Mouse (Mus musculus) liver, embryonic 16.5 days (tissue): ENCODE results near the gene Uqcrq. TPM values are rescaled to one million over a fixed set of nuclear protein-coding genes. Genes with fewer than 3 reads are reported as not detected.
A peak's percentile ranks its signal among the peaks of the same experiment; 100 is the strongest.

Source experiments
- ATAC-seq: fragments of 200-750 bp; cut with Nextera tagmentation; 2 replicates; pipeline ENCODE4 v1.8.0; 2017; ENCODE audit warnings: low read depth, mild to moderate bottlenecking, moderate number of reproducible peaks, moderate library complexity
- H3K27ac ChIP-seq: fragments of 300-500 bp; sonication (generic); 2 replicates; pipeline ENCODE4 v1.5.1; 2014; ENCODE audit warnings: mild to moderate bottlenecking, low read length
- H3K27me3 ChIP-seq: fragments of 300-500 bp; sonication (generic); 2 replicates; pipeline ENCODE4 v1.6.1; 2014; ENCODE audit warnings: low read depth, low read length, mixed read lengths; ENCODE audit not compliant: control insufficient read depth, insufficient read depth
- H3K36me3 ChIP-seq: fragments of 300-500 bp; sonication (generic); 2 replicates; pipeline ENCODE4 v1.6.1; 2014; ENCODE audit warnings: mild to moderate bottlenecking; ENCODE audit not compliant: control insufficient read depth, insufficient read depth
- H3K4me1 ChIP-seq: fragments of 300-500 bp; sonication (generic); 2 replicates; pipeline ENCODE4 v1.6.1; 2014; ENCODE audit warnings: low read depth, low read length, mixed read lengths; ENCODE audit not compliant: control insufficient read depth
- H3K4me2 ChIP-seq: fragments of 300-500 bp; sonication (generic); 2 replicates; pipeline ENCODE4 v1.6.1; 2014; ENCODE audit warnings: low read depth, low read length, mixed read lengths
- H3K4me3 ChIP-seq: fragments of 300-500 bp; sonication (generic); 2 replicates; pipeline ENCODE4 v1.5.1; 2014; ENCODE audit warnings: low read depth, mild to moderate bottlenecking, low read length
- H3K9ac ChIP-seq: fragments of 300-500 bp; sonication (generic); 2 replicates; pipeline ENCODE4 v1.6.1; 2014; ENCODE audit warnings: low read depth, low read length
- H3K9me3 ChIP-seq: fragments of 300-500 bp; sonication (generic); replicated peaks from 2 replicates; pipeline ENCODE4 v1.6.1; 2016; ENCODE audit warnings: low read length; ENCODE audit not compliant: control insufficient read depth
- WGBS: fragments of 180-500 bp; shearing (Covaris S2); extraction: QIAGEN DNeasy Blood & Tissue Kit; methylation state at CpG from one replicate; pipeline ENCODE4 v1.1.7; 2014; ENCODE audit not compliant: insufficient replicate concordance; 5-methylcytosine and 5-hydroxymethylcytosine counted together
- polyA plus RNA-seq: library from polyadenylated mRNA; unstranded; fragments of >200 nt; fragmentation: Nextera tagmentation; extraction: Ambion mirVana; gene quantifications from 2 replicates; pipeline ENCODE4 v1.2.1, GENCODE M21; 2015

Gene Uqcrq
- polyA plus RNA-seq, 1 experiment from 2014 or later: 513 TPM

DNA sequence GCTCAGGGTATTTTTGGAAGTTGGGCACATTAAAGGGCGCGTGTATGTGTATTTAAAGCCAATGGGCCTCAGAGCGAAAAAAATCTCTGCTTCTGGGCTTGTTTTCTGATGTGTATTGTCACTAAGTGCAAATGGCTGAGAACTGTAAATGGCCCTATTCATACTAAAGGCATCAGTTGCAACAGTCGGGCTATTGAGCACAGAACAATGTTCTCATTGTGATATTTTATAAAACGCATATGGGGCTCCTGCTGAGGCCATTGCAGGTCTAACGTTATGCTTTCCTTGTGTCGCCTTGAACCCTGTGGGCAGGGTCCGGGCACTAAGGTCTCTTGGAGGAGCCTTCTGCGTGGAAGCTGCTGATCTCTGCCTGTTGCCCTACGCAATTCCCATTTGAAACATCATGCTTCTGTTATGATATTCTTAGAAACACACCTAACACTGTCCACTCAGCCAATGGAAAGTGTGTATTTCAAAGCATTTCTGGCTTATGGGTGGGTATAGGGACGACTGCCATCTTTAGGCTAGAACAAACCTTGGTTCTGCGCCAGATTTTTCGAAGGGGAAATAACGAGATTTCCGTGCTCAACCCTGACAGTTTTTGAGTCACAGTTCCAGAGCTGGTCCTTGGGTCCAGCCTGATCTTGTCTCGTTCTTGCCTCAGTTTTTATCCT lies 38.8 kb upstream of the Uqcrq start:
- WGBS: 37% methylated on average over 16 of the region's 16 CpGs
- ATAC-seq: no peak
- Histone ChIP-seq H3K4me3 (no peak overlapping the region), H3K27me3 (peaks cover 58% of the 10 kb centered on the region), H3K4me2 (no peak overlapping the region), H3K27ac (no peak overlapping the region), H3K9me3 (no peaks in the 10 kb centered on the region), H3K36me3 (no peaks in the 10 kb centered on the region), H3K9ac (no peak overlapping the region), H3K4me1 (peaks cover 7% of the 10 kb centered on the region)

GRCm38 (mm10) chr11:53466231-53466971 lies 35.8 kb upstream of the Uqcrq start:
- 14% methylated on average over 40 of the region's 40 CpGs for WGBS
- Histone ChIP-seq H3K4me1 (peaks cover 21% of the 10 kb centered on the region), H3K36me3 (no peaks in the 10 kb centered on the region), H3K27ac (no peak overlapping the region), H3K9me3 (no peaks in the 10 kb centered on the region), H3K4me2 (peak overlapping the region; percentile 48; the same call in 1 of the 2 replicates), H3K4me3 (0 out of 2 replicates have a peak overlapping the region, but pooled peaks have one; percentile 21), H3K27me3 (peaks cover 73% of the 10 kb centered on the region), H3K9ac (0 out of 2 replicates have a peak overlapping the region, but pooled peaks have one; percentile 28)
- ATAC-seq: no peak

DNA sequence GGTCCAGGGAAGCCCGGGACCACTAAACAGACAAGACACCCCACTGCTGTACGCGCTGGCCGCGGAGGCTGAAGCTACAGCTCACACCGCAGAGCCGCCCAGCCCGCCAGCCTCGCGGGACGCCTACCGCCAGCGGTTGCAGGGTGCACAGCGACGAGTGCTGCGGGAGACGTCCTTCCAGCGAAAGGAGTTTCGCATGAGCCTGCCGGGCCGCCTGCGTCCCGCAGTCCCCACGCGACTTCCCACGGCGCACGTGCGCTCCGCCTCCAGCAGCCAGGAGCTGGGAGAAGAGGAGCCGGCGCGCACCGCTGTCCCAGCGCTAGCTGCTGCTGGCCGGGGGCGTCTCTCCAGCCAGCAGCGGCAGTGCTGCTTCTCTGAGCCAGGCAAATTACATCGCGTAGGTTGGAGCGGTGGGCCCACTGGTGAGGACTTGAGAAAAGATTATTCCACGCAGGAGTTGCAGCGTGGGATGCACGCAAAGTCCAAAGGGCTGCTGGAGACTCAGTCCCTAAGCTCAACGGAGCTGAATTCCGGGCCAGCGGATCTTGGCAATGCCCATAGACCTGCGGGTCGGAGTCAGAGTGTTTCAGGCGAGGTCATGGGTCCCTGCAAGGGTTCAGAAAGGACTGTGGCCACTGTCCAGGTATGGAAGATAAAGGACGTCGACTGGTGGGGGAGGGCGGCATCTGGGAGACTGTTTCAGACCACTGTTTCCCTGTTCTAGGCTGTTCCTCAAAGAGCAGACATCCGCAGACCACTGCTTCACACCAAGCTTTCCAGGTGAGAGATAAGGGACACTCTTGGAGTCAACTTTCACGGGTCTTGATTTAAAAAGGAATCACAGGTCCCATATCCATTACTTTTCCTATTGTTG lies 33.2 kb upstream of the Uqcrq start:
- H3K9me3 ChIP-seq: no peaks in the 10 kb centered on the region
- H3K36me3 ChIP-seq: no peaks in the 10 kb centered on the region
- H3K27ac ChIP-seq: no peak overlapping the region
- peak overlapping the region; percentile 32 for H3K4me3 ChIP-seq
- no peak overlapping the region for H3K9ac ChIP-seq
- 10% methylated on average over 55 of the region's 55 CpGs for WGBS
- peak overlapping the region; percentile 41 for H3K4me2 ChIP-seq
- peaks cover 55% of the 10 kb centered on the region for H3K27me3 ChIP-seq
- ATAC-seq: no peak
- peaks cover 17% of the 10 kb centered on the region for H3K4me1 ChIP-seq

GRCm38 (mm10) chr11:53461727-53462126 lies 31.1 kb upstream of the Uqcrq start:
- no peaks in the 10 kb centered on the region for H3K9me3 ChIP-seq
- no peak overlapping the region for H3K9ac ChIP-seq
- peaks cover 16% of the 10 kb centered on the region for H3K4me1 ChIP-seq
- no peaks in the 10 kb centered on the region for H3K36me3 ChIP-seq
- no peak overlapping the region for H3K27ac ChIP-seq
- H3K4me3 ChIP-seq: no peak overlapping the region
- ATAC-seq: peak; percentile 48
- 6% methylated on average over 5 of the region's 5 CpGs for WGBS
- H3K4me2 ChIP-seq: no peak overlapping the region
- peaks cover 73% of the 10 kb centered on the region for H3K27me3 ChIP-seq

DNA sequence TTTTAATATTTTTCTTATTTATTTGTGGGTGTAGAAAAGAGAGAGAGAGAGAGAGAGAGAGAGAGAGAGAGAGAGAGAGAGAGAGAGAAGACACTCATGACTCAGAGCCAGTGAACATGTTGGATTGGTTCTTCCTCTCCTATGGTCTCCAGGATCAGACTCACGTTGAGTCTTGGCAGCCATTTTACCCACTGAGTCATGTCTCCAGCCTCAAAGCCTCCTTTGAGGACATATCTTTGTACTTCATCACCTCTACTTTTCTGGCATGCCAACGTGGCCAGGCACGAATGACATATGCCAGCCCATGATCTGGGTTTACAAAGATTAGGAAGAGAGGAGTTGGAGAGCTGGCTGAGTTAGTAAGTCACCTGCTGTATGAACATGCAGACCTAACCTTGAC lies 29.6 kb upstream of the Uqcrq start:
- Histone ChIP-seq H3K4me1 (peaks cover 15% of the 10 kb centered on the region), H3K9me3 (no peaks in the 10 kb centered on the region), H3K27me3 (peaks cover 70% of the 10 kb centered on the region), H3K36me3 (no peaks in the 10 kb centered on the region), H3K27ac (no peak overlapping the region), H3K4me3 (no peak overlapping the region), H3K4me2 (no peak overlapping the region), H3K9ac (no peak overlapping the region)
- no peak for ATAC-seq
- WGBS: 54% methylated on average over 3 of the region's 3 CpGs

DNA sequence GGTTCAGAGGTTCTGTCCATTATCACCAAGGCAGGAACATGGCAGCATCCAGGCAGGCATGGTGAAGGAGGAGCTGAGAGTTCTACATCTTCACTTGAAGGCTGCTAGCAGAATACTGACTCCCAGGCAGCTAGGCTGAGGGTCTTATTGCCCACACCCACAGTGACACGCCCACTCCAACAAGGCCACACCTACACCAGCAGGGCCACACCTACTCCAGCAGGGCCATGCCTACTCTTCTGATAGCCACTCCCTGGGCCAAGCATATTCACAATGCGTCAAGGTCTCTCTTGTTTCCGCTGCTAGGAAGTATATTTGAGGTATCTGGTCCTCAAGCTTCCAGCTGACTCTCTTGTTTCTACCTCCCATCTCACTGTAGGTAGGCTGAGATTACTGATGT lies 28.4 kb upstream of the Uqcrq start:
- 58% methylated on average over 3 of the region's 3 CpGs for WGBS
- Histone ChIP-seq H3K27me3 (peaks cover 58% of the 10 kb centered on the region), H3K27ac (no peak overlapping the region), H3K9ac (no peak overlapping the region), H3K4me3 (no peak overlapping the region), H3K9me3 (no peaks in the 10 kb centered on the region), H3K36me3 (no peaks in the 10 kb centered on the region), H3K4me1 (peaks cover 15% of the 10 kb centered on the region), H3K4me2 (no peak overlapping the region)
- no peak for ATAC-seq

- Histone ChIP-seq H3K9ac (peak overlapping the region; percentile 52), H3K27me3 (peaks cover 43% of the 10 kb centered on the region), H3K27ac (peak overlapping the region; percentile 52), H3K9me3 (no peaks in the 10 kb centered on the region), H3K36me3 (no peaks in the 10 kb centered on the region), H3K4me2 (peak overlapping the region; percentile 60), H3K4me3 (peak overlapping the region; percentile 60), H3K4me1 (peaks cover 9% of the 10 kb centered on the region)
- WGBS: 10% methylated on average over 29 of the region's 29 CpGs
- ATAC-seq: peak; percentile 50
Measured at GRCm38 (mm10) chr11:53457372-53457954, 26.8 kb upstream of the Uqcrq start.

DNA sequence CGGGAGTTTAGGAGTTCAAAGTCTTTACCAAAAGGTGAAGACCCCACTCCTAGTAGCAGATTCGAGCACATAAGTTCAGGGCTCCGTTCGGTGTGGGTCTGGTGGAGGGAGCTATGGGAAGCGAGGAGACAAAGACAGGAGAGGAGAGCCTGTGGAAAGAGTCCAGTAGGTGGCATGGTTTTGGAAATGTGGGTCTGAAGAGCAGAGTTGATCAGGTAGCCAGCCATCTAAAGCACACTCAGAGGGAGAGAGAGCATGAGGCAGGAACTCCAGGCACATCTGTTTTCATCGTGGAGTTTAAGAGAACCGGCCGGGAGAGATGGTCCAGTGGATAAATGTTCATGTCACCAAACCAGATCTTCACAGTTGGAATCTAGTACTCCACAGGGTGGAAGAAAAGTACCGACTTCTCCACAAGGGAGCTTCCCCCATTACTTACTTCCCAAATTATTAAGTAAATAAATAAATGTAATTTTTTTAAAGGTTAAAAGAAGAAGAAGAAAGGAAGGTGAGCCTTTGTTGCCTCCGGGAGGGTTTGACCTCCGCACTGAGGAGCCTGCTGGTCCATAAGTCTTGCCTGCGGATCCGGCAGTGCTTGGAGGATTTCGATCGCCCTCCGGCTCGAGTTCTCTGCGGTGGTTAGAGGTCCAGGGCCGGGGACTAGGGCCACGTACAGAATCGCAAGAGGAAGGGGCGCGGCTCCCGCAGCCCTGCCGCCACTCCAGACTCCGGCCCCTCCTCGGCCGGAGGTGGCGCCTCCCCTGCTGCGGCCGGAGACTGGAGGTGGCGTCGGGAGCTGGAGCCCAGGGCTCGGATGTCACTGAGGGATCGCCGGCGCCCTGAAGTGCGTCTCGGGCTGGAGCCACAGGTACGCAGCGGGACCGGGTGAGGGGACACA lies 26.1 kb upstream of the Uqcrq start, which contains the start of the genes Gm10447 and Shroom1:
Gene Gm10447 (minus strand): TSS at position 637 of the 898 bp plus-strand sequence.
Gene Shroom1 (plus strand): TSS at position 732 of the 898 bp plus-strand sequence.
- Histone ChIP-seq H3K27ac (peak within 1 kb of the TSS; percentile 56), H3K36me3 (no peaks in the 10 kb centered on the region), H3K4me2 (peak within 1 kb of the TSS; percentile 60), H3K9ac (peak within 1 kb of the TSS; percentile 52), H3K4me3 (peak within 1 kb of the TSS; percentile 60), H3K9me3 (no peaks in the 10 kb centered on the region), H3K4me1 (peaks cover 4% of the 10 kb centered on the region), H3K27me3 (peaks cover 36% of the 10 kb centered on the region)
- ATAC-seq: peak; percentile 90
- 4% methylated on average over 42 of the region's 42 CpGs for WGBS
